Mouse (Mus musculus) small intestine, adult 2 months (tissue): Measurements from ENCODE around the gene Cdkn2d. TPM values are rescaled to one million over a fixed set of nuclear protein-coding genes. Genes with fewer than 3 reads are reported as not detected.
"Not testable (repeated sequence)": the region's sequence is repeated elsewhere in the genome, so short reads cannot be mapped to it uniquely, and the experiment has no call there.

Experiments
- H3K27ac ChIP-seq: fragments of 200-500 bp; 2 replicates; pipeline ENCODE4 v1.5.1; 2012; ENCODE audit warnings: low read depth, low read length, control low read depth, inconsistent platforms; ENCODE audit not compliant: insufficient read depth
- H3K27me3 ChIP-seq: fragments of 200-500 bp; 2 replicates; pipeline ENCODE4 v1.6.1; 2012; ENCODE audit warnings: mild to moderate bottlenecking, moderate library complexity, low read length, inconsistent platforms; ENCODE audit not compliant: control insufficient read depth, insufficient read depth
- H3K36me3 ChIP-seq: fragments of 200-500 bp; 2 replicates; pipeline ENCODE4 v1.6.1; 2012; ENCODE audit warnings: mild to moderate bottlenecking, low read length, control low read depth, inconsistent platforms; ENCODE audit not compliant: control insufficient read depth, insufficient read depth
- H3K4me1 ChIP-seq: fragments of 200-500 bp; 2 replicates; pipeline ENCODE4 v1.6.1; 2012; ENCODE audit warnings: low read length, inconsistent platforms, mixed read lengths; ENCODE audit not compliant: control insufficient read depth, insufficient read depth, insufficient read length
- H3K4me3 ChIP-seq: fragments of 200-500 bp; 2 replicates; pipeline ENCODE4 v1.5.1; 2012; ENCODE audit warnings: low read depth, mild to moderate bottlenecking, control low read depth, inconsistent platforms, low read length, moderate library complexity
- CTCF ChIP-seq: fragments of 200-500 bp; IDR thresholded peaks from 2 replicates; pipeline ENCODE4 v1.5.1; 2012; ENCODE audit warnings: low read depth, mild to moderate bottlenecking, control low read depth, inconsistent platforms, low read length, moderate library complexity, mixed read lengths; ENCODE audit not compliant: insufficient replicate concordance, insufficient read length; ENCODE audit errors: extremely low read depth
- POLR2A ChIP-seq: fragments of 200-500 bp; IDR thresholded peaks from 2 replicates; pipeline ENCODE4 v1.6.1; 2012; ENCODE audit warnings: low read depth, mild to moderate bottlenecking, control low read depth, inconsistent platforms, low read length, moderate library complexity
- WGBS: fragments of 180-500 bp; shearing (Covaris S2); methylation state at CpG from one replicate; pipeline ENCODE4 v1.1.7; 2018; 5-methylcytosine and 5-hydroxymethylcytosine counted together
- polyA plus RNA-seq: library from polyadenylated mRNA; depleted of rRNA; stranded (reverse); fragments of >200 nt; gene quantifications from 2 replicates; pipeline ENCODE4 v1.2.3, GENCODE M21; 2012

Cdkn2d gene
- polyA plus RNA-seq, 1 experiment: 27.1 TPM

GRCm38 (mm10) chr9:21268305-21268704 lies 22.9 kb downstream of the Cdkn2d start:
- no peaks in the 10 kb centered on the region for H3K27me3 ChIP-seq
- no peak overlapping the region for H3K4me3 ChIP-seq
- 92% methylated on average over 16 of the region's 16 CpGs for WGBS
- peaks cover 60% of the 10 kb centered on the region for H3K36me3 ChIP-seq
- H3K4me1 ChIP-seq: peaks cover 11% of the 10 kb centered on the region; the same call in 1 of the 2 replicates
- no peak overlapping the region for H3K27ac ChIP-seq
- no peak for TF ChIP-seq POLR2A
- no peak for TF ChIP-seq CTCF

DNA sequence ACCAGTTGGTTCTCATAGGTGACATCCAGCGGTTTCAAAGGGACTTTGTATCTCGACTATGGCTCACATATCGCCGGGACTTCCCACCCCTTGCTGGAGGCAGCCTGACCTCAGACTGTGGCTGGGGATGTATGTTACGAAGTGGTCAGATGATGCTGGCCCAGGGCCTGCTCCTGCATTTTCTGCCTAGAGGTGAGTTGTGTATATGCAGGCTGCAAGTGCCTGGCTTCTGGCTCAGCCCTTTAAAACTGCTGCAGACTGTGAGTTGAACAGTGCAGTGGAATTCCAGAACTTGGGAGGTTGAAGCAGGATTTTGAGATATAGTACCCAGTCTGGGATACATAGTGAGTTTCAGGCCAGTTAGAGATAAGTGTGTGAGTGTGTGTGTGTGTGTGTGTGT lies 24.3 kb downstream of the Cdkn2d start:
- peaks cover 47% of the 10 kb centered on the region for H3K36me3 ChIP-seq
- no peak overlapping the region for H3K27ac ChIP-seq
- H3K4me1 ChIP-seq: peaks cover 18% of the 10 kb centered on the region; the same call in 1 of the 2 replicates
- peak overlapping the region; percentile 32 for H3K4me3 ChIP-seq
- H3K27me3 ChIP-seq: no peaks in the 10 kb centered on the region
- 75% methylated on average over 5 of the region's 5 CpGs for WGBS
- TF ChIP-seq CTCF: no peak
- no peak for TF ChIP-seq POLR2A

GRCm38 (mm10) chr9:21265611-21266010 lies 25.6 kb downstream of the Cdkn2d start:
- peak overlapping the region; percentile 79 for H3K27ac ChIP-seq
- TF ChIP-seq CTCF (no peak), POLR2A (no peak; the same call in 1 of the 2 replicates)
- H3K27me3 ChIP-seq: no peaks in the 10 kb centered on the region
- H3K36me3 ChIP-seq: peaks cover 34% of the 10 kb centered on the region
- peaks cover 22% of the 10 kb centered on the region; the same call in 1 of the 2 replicates for H3K4me1 ChIP-seq
- 1% methylated on average over 11 of the region's 11 CpGs for WGBS
- H3K4me3 ChIP-seq: peak overlapping the region; percentile 80

DNA sequence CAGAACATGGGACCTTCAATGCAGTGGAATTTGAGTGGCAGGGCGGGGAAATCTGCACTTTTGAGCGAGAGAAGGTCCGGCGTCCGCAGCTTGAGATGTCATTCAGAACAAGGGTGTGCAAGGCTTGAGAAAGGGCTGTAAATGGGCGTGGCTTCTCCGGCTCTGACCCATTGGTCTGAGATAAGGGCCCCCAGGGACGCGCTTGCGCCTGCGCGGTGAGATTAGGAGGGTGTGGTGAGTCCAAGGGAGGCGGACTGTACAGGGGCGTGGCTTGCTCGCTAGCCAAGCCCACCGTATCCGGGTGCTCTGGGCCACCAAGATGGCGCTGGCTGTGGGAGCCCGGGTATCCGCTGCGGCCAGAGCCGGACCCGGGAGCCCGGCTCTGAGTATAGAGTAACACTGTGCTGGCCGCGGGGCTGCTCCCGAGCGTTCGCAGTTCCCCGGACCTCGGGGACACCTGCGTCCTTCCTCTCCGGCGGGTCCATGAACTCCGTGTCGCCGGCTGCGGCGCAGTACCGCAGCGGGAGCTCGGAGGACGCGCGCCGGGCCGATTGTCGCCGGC lies 26.1 kb downstream of the Cdkn2d start, which contains the start of gene Atg4d:
Atg4d (plus strand) TSS at position 294 of the 562 bp plus-strand sequence.
- peak; percentile 94 for TF ChIP-seq POLR2A
- TF ChIP-seq CTCF: no peak
- Histone ChIP-seq H3K27me3 (no peaks in the 10 kb centered on the region), H3K36me3 (peaks cover 29% of the 10 kb centered on the region), H3K4me1 (peaks cover 22% of the 10 kb centered on the region; the same call in 1 of the 2 replicates), H3K4me3 (peak within 1 kb of the TSS; percentile 80), H3K27ac (peak within 1 kb of the TSS; percentile 79)
- WGBS: under 1% methylated on average over 49 of the region's 49 CpGs

DNA sequence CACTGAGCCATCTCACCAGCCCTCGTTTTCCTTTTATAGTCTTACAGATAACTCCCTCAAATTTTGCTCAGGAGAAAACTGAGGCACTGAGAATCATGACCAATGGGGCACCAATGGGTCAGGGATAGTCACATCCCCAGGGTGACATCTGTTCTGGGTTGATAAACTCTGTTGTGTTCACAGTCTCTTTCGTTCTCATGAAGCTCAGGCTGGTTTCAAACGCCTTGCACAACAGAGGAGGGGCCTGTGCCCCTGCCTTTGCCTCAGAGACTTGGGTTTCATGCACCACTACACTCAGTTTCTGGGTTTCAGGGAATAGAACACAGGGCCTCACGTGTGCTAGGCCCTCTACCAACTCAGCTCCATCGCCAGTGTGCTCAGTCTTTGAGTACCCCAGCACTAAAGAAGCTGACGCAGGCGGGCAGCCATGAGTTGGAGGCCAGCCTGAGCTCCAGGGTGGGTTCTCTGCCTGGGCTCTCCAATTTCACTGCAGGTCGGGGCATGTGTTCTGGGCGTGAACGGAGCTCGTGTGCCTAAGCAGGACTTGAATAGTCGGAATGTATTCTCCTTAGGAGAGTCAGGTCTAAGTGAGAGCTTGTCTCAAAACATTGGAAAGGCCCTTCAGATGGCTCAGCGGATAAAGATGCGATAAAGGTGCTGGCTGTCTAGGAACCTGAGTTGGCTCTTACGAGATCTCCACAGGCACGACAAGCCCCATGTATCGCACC lies 26.8 kb downstream of the Cdkn2d start:
- TF ChIP-seq POLR2A: no peak

GRCm38 (mm10) chr9:21261831-21262230 lies 29.4 kb downstream of the Cdkn2d start:
- no peaks in the 10 kb centered on the region for H3K27me3 ChIP-seq
- TF ChIP-seq POLR2A: no peak
- peaks cover 21% of the 10 kb centered on the region; the same call in 1 of the 2 replicates for H3K4me1 ChIP-seq
- H3K36me3 ChIP-seq: peaks cover 3% of the 10 kb centered on the region
- no peak overlapping the region for H3K4me3 ChIP-seq
- WGBS: 24% methylated on average over 2 of the region's 2 CpGs
- peak overlapping the region; percentile 48 for H3K27ac ChIP-seq

More for the DNA sequence above, 26.8 kb downstream of the Cdkn2d start:
- Histone ChIP-seq H3K27me3 (no peaks in the 10 kb centered on the region), H3K27ac (peak overlapping the region; percentile 73), H3K36me3 (peaks cover 24% of the 10 kb centered on the region), H3K4me3 (peak overlapping the region; percentile 80), H3K4me1 (peaks cover 22% of the 10 kb centered on the region; the same call in 1 of the 2 replicates)
- 21% methylated on average over 17 of the region's 17 CpGs for WGBS

GRCm38 (mm10) chr9:21260491-21261040 lies 30.6 kb downstream of the Cdkn2d start:
- TF ChIP-seq CTCF (no peak), POLR2A (no peak)
- no peaks in the 10 kb centered on the region for H3K36me3 ChIP-seq
- H3K4me1 ChIP-seq: peaks cover 16% of the 10 kb centered on the region; the same call in 1 of the 2 replicates
- H3K27me3 ChIP-seq: no peaks in the 10 kb centered on the region
- H3K27ac ChIP-seq: no peak overlapping the region
- 86% methylated on average over 6 of the region's 6 CpGs for WGBS
- no peak overlapping the region for H3K4me3 ChIP-seq

DNA sequence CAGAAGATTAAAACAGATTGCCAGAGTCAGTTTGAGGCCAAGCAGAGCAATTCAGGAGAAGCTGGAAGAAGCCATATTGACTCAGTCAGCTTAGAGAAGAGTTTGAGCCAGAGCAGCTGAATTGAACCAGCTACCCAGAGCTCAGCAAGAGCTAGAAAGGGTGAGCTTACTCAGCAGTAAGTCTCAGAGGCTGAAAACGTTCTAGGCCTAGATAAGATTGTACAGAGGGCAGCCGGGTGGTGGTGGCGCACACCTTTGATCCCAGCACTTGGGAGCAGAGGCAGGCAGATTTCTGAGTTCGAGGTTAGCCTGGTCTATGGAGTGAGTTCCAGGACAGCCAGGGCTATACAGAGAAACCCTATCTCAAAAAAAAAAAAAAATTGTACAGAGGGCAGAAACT lies 34.9 kb downstream of the Cdkn2d start:
- H3K27me3 ChIP-seq, H3K4me3 ChIP-seq, H3K4me1 ChIP-seq, H3K36me3 ChIP-seq, H3K27ac ChIP-seq: not testable (repeated sequence)
- WGBS: 57% methylated on average over 4 of the region's 4 CpGs
